Mouse (Mus musculus) midbrain, embryonic 10.5 days (tissue): ENCODE results near the gene Gm3238. TPM values are rescaled to one million over a fixed set of nuclear protein-coding genes. Genes with fewer than 3 reads are reported as not detected.

Experiments used
- DNase-seq: peaks from one replicate; pipeline ENCODE4 v3.0.0-alpha.2; 2017; ENCODE audit warnings: low spot score
- H3K27ac ChIP-seq: fragments of 300-500 bp; sonication (generic); replicated peaks from 2 replicates; pipeline ENCODE4 v1.5.1; 2016; ENCODE audit warnings: mild to moderate bottlenecking
- H3K27me3 ChIP-seq: fragments of 300-500 bp; sonication (generic); 2 replicates; pipeline ENCODE4 v1.6.1; 2016; ENCODE audit warnings: low read depth, mild to moderate bottlenecking; ENCODE audit not compliant: poor library complexity, severe bottlenecking
- H3K36me3 ChIP-seq: fragments of 300-500 bp; sonication (generic); 2 replicates; pipeline ENCODE4 v1.6.1; 2016; ENCODE audit warnings: mild to moderate bottlenecking, moderate library complexity
- H3K4me1 ChIP-seq: fragments of 300-500 bp; sonication (generic); 2 replicates; pipeline ENCODE4 v1.6.1; 2016
- H3K4me3 ChIP-seq: fragments of 300-500 bp; sonication (generic); 2 replicates; pipeline ENCODE4 v1.5.1; 2016; ENCODE audit warnings: mild to moderate bottlenecking, moderate library complexity
- H3K9me3 ChIP-seq: fragments of 300-500 bp; sonication (generic); replicated peaks from 2 replicates; pipeline ENCODE4 v1.6.1; 2016; ENCODE audit warnings: mild to moderate bottlenecking
- WGBS: fragments of 180-500 bp; shearing (Covaris S2); methylation state at CpG from one replicate; pipeline ENCODE4 v1.1.7; 2016; 5-methylcytosine and 5-hydroxymethylcytosine counted together
- polyA plus RNA-seq: library from polyadenylated mRNA; unstranded; fragments of >200 nt; fragmentation: Nextera tagmentation; extraction: Ambion mirVana; gene quantifications from 2 replicates; pipeline ENCODE4 v1.2.1, GENCODE M21; 2016

The Gm3238 gene
- polyA plus RNA-seq, 1 experiment from 2014 or later = not detected

GRCm38 (mm10) chr10:77729241-77729640, 41.9 kb downstream of the Gm3238 start:
- DNase-seq = peak; percentile 22
- 53% methylated on average over 4 of the region's 4 CpGs for WGBS
- Histone ChIP-seq H3K36me3 (no peaks in the 10 kb centered on the region), H3K9me3 (no peaks in the 10 kb centered on the region), H3K27me3 (no peaks in the 10 kb centered on the region), H3K4me3 (no peak overlapping the region), H3K27ac (no peak overlapping the region), H3K4me1 (no peaks in the 10 kb centered on the region)

GRCm38 (mm10) chr10:77728280-77728679, 42.8 kb downstream of the Gm3238 start:
- WGBS = 66% methylated on average over 4 of the region's 4 CpGs

GRCm38 (mm10) chr10:77726186-77726585, 44.9 kb downstream of the Gm3238 start, which contains the start of gene Gm10100:
Gene Gm10100, plus strand, starts transcription at chr10:77726486.
- Histone ChIP-seq H3K4me1 (no peaks in the 10 kb centered on the region), H3K4me3 (no peak within 1 kb of the TSS), H3K9me3 (no peaks in the 10 kb centered on the region), H3K27ac (no peak within 1 kb of the TSS), H3K27me3 (no peaks in the 10 kb centered on the region), H3K36me3 (no peaks in the 10 kb centered on the region)
- no peak for DNase-seq
- WGBS = 41% methylated on average over 3 of the region's 3 CpGs

More at GRCm38 (mm10) chr10:77728280-77728679, 42.8 kb downstream of the Gm3238 start:
- Histone ChIP-seq H3K9me3 (no peaks in the 10 kb centered on the region), H3K27me3 (no peaks in the 10 kb centered on the region), H3K4me1 (no peaks in the 10 kb centered on the region), H3K4me3 (no peak overlapping the region), H3K27ac (no peak overlapping the region), H3K36me3 (no peaks in the 10 kb centered on the region)
- no peak for DNase-seq

GRCm38 (mm10) chr10:77724855-77725254, 46.3 kb downstream of the Gm3238 start:
- no peaks in the 10 kb centered on the region for H3K36me3 ChIP-seq
- no peak overlapping the region for H3K4me3 ChIP-seq
- H3K9me3 ChIP-seq = no peaks in the 10 kb centered on the region; the same call in 1 of the 2 replicates
- no peaks in the 10 kb centered on the region for H3K4me1 ChIP-seq
- 78% methylated on average over 8 of the region's 8 CpGs for WGBS
- no peak for DNase-seq
- H3K27ac ChIP-seq = no peak overlapping the region
- no peaks in the 10 kb centered on the region for H3K27me3 ChIP-seq

Other genes starting within 250 kb of the Gm3238 start
- gene Itgb2, start 241.1 kb downstream of the Gm3238 start, polyA plus RNA-seq = 0.84 and 1.2 TPM in 2 replicates
- 67.0 and 69.9 TPM in 2 replicates for gene Pttg1ip, start 189.6 kb downstream of the Gm3238 start, polyA plus RNA-seq
- 403 and 425 TPM in 2 replicates for gene Sumo3, start 165.2 kb downstream of the Gm3238 start, polyA plus RNA-seq
- gene Gm49325, start 165.1 kb downstream of the Gm3238 start, polyA plus RNA-seq = 2.2 and 2.4 TPM in 2 replicates
- 104 and 107 TPM in 2 replicates for gene Ube2g2, start 149.1 kb downstream of the Gm3238 start, polyA plus RNA-seq
- gene Tspear, start 84.8 kb downstream of the Gm3238 start, polyA plus RNA-seq = 0.84 and 0.97 TPM in 2 replicates
- not detected in 2 replicates for gene Gm19402, start 80.6 kb downstream of the Gm3238 start, polyA plus RNA-seq
- gene Gm9508, start 74.1 kb downstream of the Gm3238 start, polyA plus RNA-seq = not detected in 2 replicates
- gene Gm10272, start 64.7 kb downstream of the Gm3238 start, polyA plus RNA-seq = not detected in 2 replicates
- gene Gm10024, start 59.9 kb downstream of the Gm3238 start, polyA plus RNA-seq = not detected in 2 replicates
- not detected in 2 replicates for gene Gm10142, start 55.5 kb downstream of the Gm3238 start, polyA plus RNA-seq
- gene Krtap12-1, start 50.7 kb downstream of the Gm3238 start, polyA plus RNA-seq = not detected in 2 replicates
- gene Gm10100, start 44.8 kb downstream of the Gm3238 start, polyA plus RNA-seq = not detected in 2 replicates
- gene Gm18596, start 28.7 kb downstream of the Gm3238 start, polyA plus RNA-seq = not detected in 2 replicates
- not detected in 2 replicates for gene Gm9736, start 20.0 kb downstream of the Gm3238 start, polyA plus RNA-seq
- gene Gm3233, start 11.6 kb downstream of the Gm3238 start, polyA plus RNA-seq = not detected in 2 replicates
- not detected in 2 replicates for gene Gm7138, start 5.6 kb upstream of the Gm3238 start, polyA plus RNA-seq
- gene Gm3250, start 11.2 kb upstream of the Gm3238 start, polyA plus RNA-seq = not detected in 2 replicates
- gene Gm7137, start 16.9 kb upstream of the Gm3238 start, polyA plus RNA-seq = not detected in 2 replicates
- gene Gm9639, start 23.8 kb upstream of the Gm3238 start, polyA plus RNA-seq = not detected in 2 replicates
- gene Gm19668, start 27.8 kb upstream of the Gm3238 start, polyA plus RNA-seq = not detected in 2 replicates
- gene Gm9507, start 40.5 kb upstream of the Gm3238 start, polyA plus RNA-seq = not detected in 2 replicates
- gene Gm2696, start 43.4 kb upstream of the Gm3238 start, polyA plus RNA-seq = not detected in 2 replicates
- gene Krtap10-4, start 55.8 kb upstream of the Gm3238 start, polyA plus RNA-seq = not detected in 2 replicates
- gene Krtap10-10, start 64.6 kb upstream of the Gm3238 start, polyA plus RNA-seq = not detected in 2 replicates
- gene Gm36176, start 75.5 kb upstream of the Gm3238 start, polyA plus RNA-seq = not detected in 2 replicates
- not detected in 2 replicates for gene Gm10318, start 81.5 kb upstream of the Gm3238 start, polyA plus RNA-seq
- not detected in 2 replicates for gene Gm3285, start 90.7 kb upstream of the Gm3238 start, polyA plus RNA-seq
- 2.3 and 3.2 TPM in 2 replicates for gene Lrrc3, start 131.2 kb upstream of the Gm3238 start, polyA plus RNA-seq
- 0.84 and 0.88 TPM in 2 replicates for gene Trpm2, start 199.2 kb upstream of the Gm3238 start, polyA plus RNA-seq
- gene 1810043G02Rik, start 207.2 kb upstream of the Gm3238 start, polyA plus RNA-seq = 39.6 and 39.8 TPM in 2 replicates
- gene Pfkl, start 238.8 kb upstream of the Gm3238 start, polyA plus RNA-seq = 203 and 242 TPM in 2 replicates